8 mouse cellular contexts compared by ENCODE assay signal in genomic region chr4:152212531-152212930, GRCm38 (mm10). TPM values are rescaled to one million over a fixed set of nuclear protein-coding genes. Genes with fewer than 3 reads are reported as not detected.
DNase-seq lines count a peak whose midpoint lies in the region; TF ChIP-seq lines count a peak whose summit lies in the region.
"Had no signal": no experiment of that assay in that cellular context is flagged by ENCODE, and none has a peak within 500 bp of the region (broad histone marks: within the 10 kb centered on the region; RNA-seq: fewer than 3 reads in every experiment).

No protein-coding gene starts in this region.

- no peak overlapping the region for H3K9ac ChIP-seq in CH12.LX (ENCODE audit: insufficient read depth, low read depth)
- H3K9ac ChIP-seq: lung, embryonic 15.5 days had no signal

- no peaks in the 10 kb centered on the region for H3K27me3 ChIP-seq in CH12.LX (replicated peaks)
- H3K27me3 ChIP-seq in embryonic facial prominence, embryonic 10.5 days (replicated peaks; ENCODE audit: low read depth, poor library complexity, severe bottlenecking), result peaks cover 20% of the 10 kb centered on the region; the same call in 1 of the 2 replicates
- H3K27me3 ChIP-seq: lung, embryonic 15.5 days had no signal

- in situ Hi-C loops in CH12.LX (cut with MboI; ENCODE audit: low pct_ligation_motif_present, low pct_unique_long_range_greater_than_20kb, low sequenced_read_pairs), result loop anchor here (5.0 kb wide), 2 partner anchors 35 to 80 kb away; partner anchors contain the start of genes Acot7 and Hes3

- DNase-seq in CH12.LX (ENCODE audit: extremely low read depth) (peak; percentile 70), R1 (ENCODE audit: low read depth, low spot score) (peak; percentile 79)
- DNase-seq in embryonic facial prominence, embryonic 10.5 days (ENCODE audit: low spot score), result peak; percentile 63
- DNase-seq in heart, postnatal 14 days, result peak; percentile 72 to 77
- peak; percentile 74 for DNase-seq in layer of hippocampus, adult 9-11 months
- DNase-seq in lung, postnatal 25 days (ENCODE audit: low spot score), result peak; percentile 60
- peak; percentile 64 for DNase-seq in right cerebral cortex, postnatal 4 days

- peak; percentile 29 to 81; a peak in 3 of 4 replicates for TF ChIP-seq CTCF in CH12.LX (conservative IDR thresholded peaks at IDR 0.05 in 1 of 2, IDR thresholded peaks at IDR 0.05 in 1 of 2; ENCODE audit: low read depth in 2 of 2, low read length in 2 of 2)

- peak; percentile 62 for TF ChIP-seq RAD21 in CH12.LX (IDR thresholded peaks at IDR 0.05; ENCODE audit: low read depth, low read length)

- no peak for TF ChIP-seq EP300 in CH12.LX (IDR thresholded peaks at IDR 0.05; ENCODE audit: low read length)

- dilution Hi-C loops in CH12.LX (cut with MboI; ENCODE audit: extremely low pct_ligation_motif_present, extremely low pct_unique_long_range_greater_than_20kb, low sequenced_read_pairs), result no loop called here

- H3K4me3 ChIP-seq in CH12.LX (replicated peaks in 1 of 3; ENCODE audit: low read depth in 2 of 3, low read length in 2 of 3, poor library complexity in 1 of 3), result no peak overlapping the region
- H3K4me3 ChIP-seq in embryonic facial prominence, embryonic 10.5 days, result no peak overlapping the region
- H3K4me3 ChIP-seq: lung, embryonic 15.5 days had no signal

- TF ChIP-seq POLR2A in CH12.LX (IDR thresholded peaks at IDR 0.05; ENCODE audit: low read depth, low read length), result no peak

- H3K27ac ChIP-seq in CH12.LX (ENCODE audit: insufficient read depth, low read depth), result no peak overlapping the region
- no peak overlapping the region for H3K27ac ChIP-seq in embryonic facial prominence, embryonic 10.5 days (replicated peaks)
- H3K27ac ChIP-seq: lung, embryonic 15.5 days had no signal

- intact Hi-C loops in heart, postnatal 14 days (cut with DNase I), result loop anchor here (10.0 kb wide), 1 partner anchor 222 kb away; no protein-coding TSS in a partner anchor

- H3K36me3 ChIP-seq in CH12.LX (replicated peaks in 1 of 2; ENCODE audit: control insufficient read depth in 1 of 2, insufficient read depth in 1 of 2, low read length in 1 of 2), result peaks cover 5 to 46% of the 10 kb centered on the region in 2 experiments
- no peaks in the 10 kb centered on the region for H3K36me3 ChIP-seq in embryonic facial prominence, embryonic 10.5 days (replicated peaks)
- H3K36me3 ChIP-seq: lung, embryonic 15.5 days had no signal

- H3K9me3 ChIP-seq in CH12.LX (replicated peaks; ENCODE audit: low read length), result no peaks in the 10 kb centered on the region
- no peaks in the 10 kb centered on the region for H3K9me3 ChIP-seq in embryonic facial prominence, embryonic 10.5 days
- H3K9me3 ChIP-seq: lung, embryonic 15.5 days had no signal

- H3K4me1 ChIP-seq in CH12.LX (ENCODE audit: control insufficient read depth in 1 of 2, insufficient read depth in 2 of 2), result peaks cover 5 to 20% of the 10 kb centered on the region in 2 experiments
- peaks cover 23% of the 10 kb centered on the region for H3K4me1 ChIP-seq in embryonic facial prominence, embryonic 10.5 days

- H3K4me2 ChIP-seq in CH12.LX (ENCODE audit: insufficient read depth, low read depth, poor library complexity, severe bottlenecking), result no peak overlapping the region
- H3K4me2 ChIP-seq: lung, embryonic 15.5 days had no signal

- WGBS in embryonic facial prominence, embryonic 10.5 days, result 38% methylated on average over 5 of the region's 5 CpGs

- no peaks in the 10 kb centered on the region for H3K79me2 ChIP-seq in CH12.LX (replicated peaks; ENCODE audit: control insufficient read depth, extremely low read depth, insufficient read depth, poor library complexity, severe bottlenecking)

TF ChIP-seq in CH12.LX, 34 proteins besides CTCF, POLR2A, EP300 and RAD21:
- TF ChIP-seq JUND (conservative IDR thresholded peaks at IDR 0.05; ENCODE audit: low read depth, low read length) (no peak), HCFC1 (IDR thresholded peaks at IDR 0.05; ENCODE audit: low read depth, low read length) (no peak), GABPA (IDR thresholded peaks at IDR 0.05; ENCODE audit: insufficient replicate concordance, low read depth, low read length) (no peak), CHD2 (IDR thresholded peaks at IDR 0.05; ENCODE audit: low read length) (no peak), ZMIZ1 (IDR thresholded peaks at IDR 0.05; ENCODE audit: low read depth, low read length) (no peak), PAX5 (IDR thresholded peaks at IDR 0.05; ENCODE audit: low read length) (no peak), MXI1 (IDR thresholded peaks at IDR 0.05; ENCODE audit: low read depth, low read length) (no peak), NELFE (IDR thresholded peaks at IDR 0.05; ENCODE audit: low read depth, low read length) (no peak), IRF4 (IDR thresholded peaks at IDR 0.05; ENCODE audit: low read depth, low read length) (no peak), SMC3 (IDR thresholded peaks at IDR 0.05; ENCODE audit: low read depth, low read length) (peak; percentile 90), TBP (conservative IDR thresholded peaks at IDR 0.05; ENCODE audit: low read depth, low read length) (no peak), CHD1 (IDR thresholded peaks at IDR 0.05; ENCODE audit: low read depth, low read length) (no peak), ZC3H11A (IDR thresholded peaks at IDR 0.05; ENCODE audit: low read depth, low read length) (peak; percentile 39), UBTF (IDR thresholded peaks at IDR 0.05; ENCODE audit: low read depth, low read length) (no peak), TCF12 (IDR thresholded peaks at IDR 0.05; ENCODE audit: low read depth, low read length) (0 out of 2 replicates have a peak, but pooled peaks have one; percentile 11), USF2 (conservative IDR thresholded peaks at IDR 0.05; ENCODE audit: low read depth, low read length) (no peak), ZNF384 (IDR thresholded peaks at IDR 0.05; ENCODE audit: low read depth, low read length) (no peak), JUN (IDR thresholded peaks at IDR 0.05; ENCODE audit: insufficient read depth, low read depth, low read length) (no peak), MAX (IDR thresholded peaks at IDR 0.05; ENCODE audit: low read length) (no peak), ELF1 (IDR thresholded peaks at IDR 0.05; ENCODE audit: low read depth, low read length) (no peak), ZKSCAN1 (IDR thresholded peaks at IDR 0.05; ENCODE audit: borderline replicate concordance, low read depth, low read length) (no peak), MEF2A (IDR thresholded peaks at IDR 0.05; ENCODE audit: borderline replicate concordance, low read depth, low read length) (no peak)

RNA-seq across cellular contexts. Expression of gene Acot7, which starts 34.6 kb away (rescaled TPM):
- 55.1 and 61.6 TPM in 2 replicates for total RNA-seq in CH12.LX (2012; rRNA removed)
- 29.0 TPM in 2 replicates for total RNA-seq in CH12.LX (2014; rRNA removed)
- 71.1 and 83.3 TPM in 2 replicates for polyA plus RNA-seq in CH12.LX (2012; ENCODE audit: insufficient read length, low read depth)
- 51.8 and 55.5 TPM in 2 replicates for polyA plus RNA-seq in embryonic facial prominence, embryonic 10.5 days (2016; fragmentation: Nextera tagmentation; extraction: Ambion mirVana)
- total RNA-seq in heart, postnatal 14 days (2021), result 10 to 100 TPM; 37.3 to 39.3 TPM

RNA-seq across cellular contexts. Expression of gene Hes2, which starts 53.9 kb away (rescaled TPM):
- total RNA-seq in CH12.LX (2012; rRNA removed) (not detected in 2 replicates), CH12.LX (2014; rRNA removed) (not detected in 2 replicates)
- not detected in 2 replicates for polyA plus RNA-seq in CH12.LX (2012; ENCODE audit: insufficient read length, low read depth)
- polyA plus RNA-seq in embryonic facial prominence, embryonic 10.5 days (2016; fragmentation: Nextera tagmentation; extraction: Ambion mirVana), result 0.11 and 1.0 TPM in 2 replicates
- total RNA-seq in heart, postnatal 14 days (2021), result not detected
